Mouse (Mus musculus): ENCODE data around the gene Fbxl17.

Gene Fbxl17

GRCm38 (mm10) chr17:63108035-63108434 lies 391.8 kb downstream of the Fbxl17 start:
- no peak for DNase-seq (ENCODE audit: low spot score in 2 of 2)

- DNase-seq (ENCODE audit: low spot score in 2 of 2), result no peak
Measured at GRCm38 (mm10) chr17:63107515-63107914, 392.3 kb downstream of the Fbxl17 start.

- DNase-seq (ENCODE audit: low spot score in 2 of 2), result no peak
Measured at GRCm38 (mm10) chr17:63095553-63095952, 404.3 kb downstream of the Fbxl17 start.

- DNase-seq (ENCODE audit: low spot score in 2 of 2), result no peak
Measured at GRCm38 (mm10) chr17:63095017-63095416, 404.8 kb downstream of the Fbxl17 start.

GRCm38 (mm10) chr17:63093184-63093583 lies 406.6 kb downstream of the Fbxl17 start:
- DNase-seq (ENCODE audit: low spot score in 2 of 2), result no peak

- no peak for DNase-seq (ENCODE audit: low spot score in 2 of 2)
Measured at GRCm38 (mm10) chr17:63092774-63093173, 407.0 kb downstream of the Fbxl17 start.

- DNase-seq (ENCODE audit: low spot score in 2 of 2), result no peak
Measured at GRCm38 (mm10) chr17:63090112-63090511, 409.7 kb downstream of the Fbxl17 start.

- DNase-seq (ENCODE audit: low spot score in 2 of 2), result no peak
Measured at GRCm38 (mm10) chr17:63087265-63087664, 412.6 kb downstream of the Fbxl17 start.

GRCm38 (mm10) chr17:63086526-63086925 lies 413.3 kb downstream of the Fbxl17 start:
- no peak for DNase-seq (ENCODE audit: low spot score in 2 of 2)

- DNase-seq (ENCODE audit: low spot score in 2 of 2), result no peak
Measured at GRCm38 (mm10) chr17:63085227-63085626, 414.6 kb downstream of the Fbxl17 start.

- DNase-seq (ENCODE audit: low spot score in 2 of 2), result no peak
Measured at GRCm38 (mm10) chr17:63079087-63079486, 420.7 kb downstream of the Fbxl17 start.

GRCm38 (mm10) chr17:63077509-63077908 lies 422.3 kb downstream of the Fbxl17 start:
- DNase-seq (ENCODE audit: low spot score in 2 of 2), result no peak

GRCm38 (mm10) chr17:63076661-63077060 lies 423.2 kb downstream of the Fbxl17 start:
- no peak for DNase-seq (ENCODE audit: low spot score in 2 of 2)

GRCm38 (mm10) chr17:63076037-63076426 lies 423.8 kb downstream of the Fbxl17 start:
- no peak for DNase-seq (ENCODE audit: low spot score in 2 of 2)

- no peak for DNase-seq (ENCODE audit: low spot score in 2 of 2)
Measured at GRCm38 (mm10) chr17:63075091-63076036, 424.5 kb downstream of the Fbxl17 start.

GRCm38 (mm10) chr17:63073342-63073741 lies 426.5 kb downstream of the Fbxl17 start:
- no peak for DNase-seq (ENCODE audit: low spot score in 2 of 2)

- no peak for DNase-seq (ENCODE audit: low spot score in 2 of 2)
Measured at GRCm38 (mm10) chr17:63071134-63071923, 428.5 kb downstream of the Fbxl17 start.

GRCm38 (mm10) chr17:63070161-63070761 lies 429.6 kb downstream of the Fbxl17 start:
- no peak for DNase-seq (ENCODE audit: low spot score in 2 of 2)

GRCm38 (mm10) chr17:63062785-63063184 lies 437.0 kb downstream of the Fbxl17 start:
- no peak for DNase-seq (ENCODE audit: low spot score in 2 of 2)

GRCm38 (mm10) chr17:63061786-63062185 lies 438.0 kb downstream of the Fbxl17 start:
- no peak for DNase-seq (ENCODE audit: low spot score in 2 of 2)

- no peak for DNase-seq (ENCODE audit: low spot score in 2 of 2)
Measured at GRCm38 (mm10) chr17:63060814-63061213, 439.0 kb downstream of the Fbxl17 start.

- DNase-seq (ENCODE audit: low spot score in 2 of 2), result no peak
Measured at GRCm38 (mm10) chr17:63057740-63058388, 442.0 kb downstream of the Fbxl17 start.
